Mouse (Mus musculus) intestine, embryonic 15.5 days (tissue): Measurements from ENCODE around the gene Prkca. TPM values are rescaled to one million over a fixed set of nuclear protein-coding genes. Genes with fewer than 3 reads are reported as not detected.
A peak's percentile ranks its signal among the peaks of the same experiment; 100 is the strongest.

Source experiments
- ATAC-seq: fragments of 200-750 bp; cut with Nextera tagmentation; 2 replicates; pipeline ENCODE4 v1.8.0; 2017; ENCODE audit warnings: moderate TSS enrichment, moderate library complexity
- H3K27ac ChIP-seq: fragments of 300-500 bp; sonication (generic); 2 replicates; pipeline ENCODE4 v1.5.1; 2015; ENCODE audit warnings: mild to moderate bottlenecking, inconsistent platforms
- H3K27me3 ChIP-seq: fragments of 300-500 bp; sonication (generic); replicated peaks from 2 replicates; pipeline ENCODE4 v1.6.1; 2015; ENCODE audit warnings: inconsistent platforms
- H3K36me3 ChIP-seq: fragments of 300-500 bp; sonication (generic); 2 replicates; pipeline ENCODE4 v1.6.1; 2015; ENCODE audit warnings: inconsistent platforms
- H3K4me1 ChIP-seq: fragments of 300-500 bp; sonication (generic); replicated peaks from 2 replicates; pipeline ENCODE4 v1.6.1; 2015; ENCODE audit warnings: inconsistent platforms
- H3K4me2 ChIP-seq: fragments of 300-500 bp; sonication (generic); replicated peaks from 2 replicates; pipeline ENCODE4 v1.6.1; 2015; ENCODE audit warnings: mild to moderate bottlenecking, inconsistent platforms
- H3K4me3 ChIP-seq: fragments of 300-500 bp; sonication (generic); replicated peaks from 2 replicates; pipeline ENCODE4 v1.5.1; 2015; ENCODE audit warnings: inconsistent platforms
- H3K9ac ChIP-seq: fragments of 300-500 bp; sonication (generic); 2 replicates; pipeline ENCODE4 v1.6.1; 2015; ENCODE audit warnings: inconsistent platforms
- H3K9me3 ChIP-seq: fragments of 300-500 bp; sonication (generic); 2 replicates; pipeline ENCODE4 v1.6.1; 2016; ENCODE audit warnings: inconsistent platforms
- WGBS: fragments of 180-500 bp; shearing (Covaris S2); methylation state at CpG from one replicate; pipeline ENCODE4 v1.1.7; 2015; 5-methylcytosine and 5-hydroxymethylcytosine counted together
- polyA plus RNA-seq: library from polyadenylated mRNA; unstranded; fragments of >200 nt; fragmentation: Nextera tagmentation; extraction: Ambion mirVana; gene quantifications from 2 replicates; pipeline ENCODE4 v1.2.1, GENCODE M21; 2015

The Prkca gene
- polyA plus RNA-seq, 1 experiment from 2014 or later: 22.0 TPM

- 58% methylated on average over 5 of the region's 5 CpGs for WGBS
- Histone ChIP-seq H3K9ac (no peak overlapping the region), H3K36me3 (no peaks in the 10 kb centered on the region), H3K27me3 (no peaks in the 10 kb centered on the region), H3K4me2 (no peak overlapping the region), H3K9me3 (no peaks in the 10 kb centered on the region), H3K4me3 (no peak overlapping the region), H3K27ac (no peak overlapping the region), H3K4me1 (peaks cover 33% of the 10 kb centered on the region)
- no peak for ATAC-seq
Measured at GRCm38 (mm10) chr11:108235081-108235703, 108.5 kb downstream of the Prkca start.

GRCm38 (mm10) chr11:108233015-108233414, 110.7 kb downstream of the Prkca start:
- 64% methylated on average over 5 of the region's 5 CpGs for WGBS
- no peak for ATAC-seq

GRCm38 (mm10) chr11:108230101-108230500, 113.6 kb downstream of the Prkca start:
- no peak for ATAC-seq
- Histone ChIP-seq H3K27me3 (no peaks in the 10 kb centered on the region), H3K4me1 (peaks cover 19% of the 10 kb centered on the region), H3K4me2 (no peak overlapping the region), H3K4me3 (no peak overlapping the region), H3K9me3 (no peaks in the 10 kb centered on the region), H3K36me3 (no peaks in the 10 kb centered on the region), H3K27ac (no peak overlapping the region), H3K9ac (no peak overlapping the region)
- WGBS: 89% methylated on average over 4 of the region's 4 CpGs

More at GRCm38 (mm10) chr11:108233015-108233414, 110.7 kb downstream of the Prkca start:
- Histone ChIP-seq H3K27me3 (no peaks in the 10 kb centered on the region), H3K9ac (no peak overlapping the region), H3K4me2 (no peak overlapping the region), H3K4me1 (peaks cover 22% of the 10 kb centered on the region), H3K4me3 (no peak overlapping the region), H3K36me3 (no peaks in the 10 kb centered on the region), H3K9me3 (no peaks in the 10 kb centered on the region), H3K27ac (no peak overlapping the region)

GRCm38 (mm10) chr11:108229176-108229946, 114.4 kb downstream of the Prkca start:
- no peaks in the 10 kb centered on the region for H3K36me3 ChIP-seq
- WGBS: 76% methylated on average over 8 of the region's 8 CpGs
- no peak for ATAC-seq
- H3K9ac ChIP-seq: no peak overlapping the region
- H3K4me3 ChIP-seq: no peak overlapping the region
- no peaks in the 10 kb centered on the region for H3K9me3 ChIP-seq
- H3K27me3 ChIP-seq: no peaks in the 10 kb centered on the region
- peaks cover 20% of the 10 kb centered on the region for H3K4me1 ChIP-seq
- H3K27ac ChIP-seq: no peak overlapping the region
- no peak overlapping the region for H3K4me2 ChIP-seq

GRCm38 (mm10) chr11:108228497-108228896, 115.2 kb downstream of the Prkca start:
- Histone ChIP-seq H3K9ac (no peak overlapping the region), H3K9me3 (no peaks in the 10 kb centered on the region), H3K4me3 (no peak overlapping the region), H3K4me1 (peaks cover 23% of the 10 kb centered on the region), H3K36me3 (no peaks in the 10 kb centered on the region), H3K4me2 (no peak overlapping the region), H3K27ac (no peak overlapping the region), H3K27me3 (no peaks in the 10 kb centered on the region)
- no peak for ATAC-seq
- 86% methylated on average over 4 of the region's 4 CpGs for WGBS

GRCm38 (mm10) chr11:108226248-108226647, 117.5 kb downstream of the Prkca start:
- no peak for ATAC-seq
- Histone ChIP-seq H3K36me3 (no peaks in the 10 kb centered on the region), H3K9ac (no peak overlapping the region), H3K9me3 (no peaks in the 10 kb centered on the region), H3K27ac (no peak overlapping the region), H3K4me3 (no peak overlapping the region), H3K4me2 (no peak overlapping the region), H3K4me1 (peaks cover 29% of the 10 kb centered on the region), H3K27me3 (no peaks in the 10 kb centered on the region)
- WGBS: 86% methylated on average over 5 of the region's 5 CpGs

- H3K36me3 ChIP-seq: no peaks in the 10 kb centered on the region
- peaks cover 35% of the 10 kb centered on the region for H3K4me1 ChIP-seq
- ATAC-seq: no peak
- H3K27ac ChIP-seq: no peak overlapping the region
- no peaks in the 10 kb centered on the region for H3K27me3 ChIP-seq
- WGBS: 50% methylated on average over 11 of the region's 11 CpGs
- H3K4me2 ChIP-seq: no peak overlapping the region
- no peak overlapping the region for H3K9ac ChIP-seq
- H3K4me3 ChIP-seq: no peak overlapping the region
- no peaks in the 10 kb centered on the region for H3K9me3 ChIP-seq
Measured at GRCm38 (mm10) chr11:108224233-108224973, 119.3 kb downstream of the Prkca start.

GRCm38 (mm10) chr11:108223613-108224232, 120.0 kb downstream of the Prkca start:
- H3K9ac ChIP-seq: no peak overlapping the region
- no peak overlapping the region for H3K27ac ChIP-seq
- WGBS: 56% methylated on average over 13 of the region's 13 CpGs
- H3K27me3 ChIP-seq: no peaks in the 10 kb centered on the region
- H3K4me1 ChIP-seq: peaks cover 32% of the 10 kb centered on the region
- no peaks in the 10 kb centered on the region for H3K36me3 ChIP-seq
- no peak for ATAC-seq
- H3K9me3 ChIP-seq: no peaks in the 10 kb centered on the region
- no peak overlapping the region for H3K4me3 ChIP-seq
- H3K4me2 ChIP-seq: no peak overlapping the region

GRCm38 (mm10) chr11:108223154-108223553, 120.6 kb downstream of the Prkca start:
- no peak overlapping the region for H3K4me3 ChIP-seq
- H3K9me3 ChIP-seq: no peaks in the 10 kb centered on the region
- no peak for ATAC-seq
- no peak overlapping the region for H3K9ac ChIP-seq
- H3K27ac ChIP-seq: peak overlapping the region; percentile 33; the same call in 1 of the 2 replicates
- H3K4me1 ChIP-seq: peaks cover 32% of the 10 kb centered on the region
- no peak overlapping the region for H3K4me2 ChIP-seq
- no peaks in the 10 kb centered on the region for H3K36me3 ChIP-seq
- WGBS: 76% methylated on average over 6 of the region's 6 CpGs
- H3K27me3 ChIP-seq: no peaks in the 10 kb centered on the region

GRCm38 (mm10) chr11:108222616-108223015, 121.1 kb downstream of the Prkca start:
- Histone ChIP-seq H3K9me3 (no peaks in the 10 kb centered on the region), H3K36me3 (no peaks in the 10 kb centered on the region), H3K4me1 (peaks cover 30% of the 10 kb centered on the region), H3K27me3 (no peaks in the 10 kb centered on the region), H3K4me3 (no peak overlapping the region), H3K4me2 (no peak overlapping the region), H3K9ac (no peak overlapping the region), H3K27ac (peak overlapping the region; percentile 33; the same call in 1 of the 2 replicates)
- 70% methylated on average over 8 of the region's 8 CpGs for WGBS
- ATAC-seq: no peak

GRCm38 (mm10) chr11:108222026-108222425, 121.7 kb downstream of the Prkca start:
- Histone ChIP-seq H3K27ac (no peak overlapping the region), H3K4me1 (peaks cover 33% of the 10 kb centered on the region), H3K9me3 (no peaks in the 10 kb centered on the region), H3K27me3 (no peaks in the 10 kb centered on the region), H3K4me2 (no peak overlapping the region), H3K9ac (no peak overlapping the region), H3K4me3 (no peak overlapping the region), H3K36me3 (no peaks in the 10 kb centered on the region)
- WGBS: 85% methylated on average over 3 of the region's 3 CpGs
- no peak for ATAC-seq
